Mouse (Mus musculus): ENCODE measurements around the gene Scd2.

DNA sequence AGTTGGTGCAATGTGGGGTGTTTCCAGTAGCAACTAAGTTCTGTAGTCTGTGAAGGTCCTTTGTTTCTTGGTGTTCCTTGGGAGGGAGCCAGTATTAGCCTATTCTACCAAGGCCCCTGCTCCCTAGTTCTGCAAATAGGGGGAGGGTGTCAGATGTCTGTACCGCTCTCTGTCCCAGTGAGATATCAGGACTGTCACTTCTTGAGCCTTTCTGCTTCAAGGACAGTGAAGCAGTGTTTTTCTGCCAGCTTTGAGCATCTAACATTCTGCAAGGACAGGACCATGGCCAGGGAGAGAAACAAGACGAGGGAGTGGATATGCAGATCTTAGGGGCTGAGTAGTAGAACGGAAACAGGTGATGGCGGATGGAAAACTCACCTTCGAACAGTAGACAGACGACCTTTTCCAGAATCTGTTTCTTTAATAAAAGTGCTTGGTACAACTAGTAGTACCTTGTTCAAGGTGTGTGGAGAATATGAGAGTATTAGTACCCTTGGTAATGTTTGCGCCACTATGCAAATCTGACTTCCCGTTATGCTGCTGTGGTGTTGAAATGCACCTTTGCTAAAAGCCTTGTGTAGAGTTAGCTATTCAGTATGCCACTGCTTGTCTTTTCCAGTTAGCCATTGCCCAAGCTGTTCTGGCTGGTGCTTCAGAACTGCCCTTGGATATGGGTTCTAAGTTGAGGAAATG, 3.7 kb downstream of the Scd2 start:
- TF ChIP-seq CTCF (IDR thresholded peaks at IDR 0.05; ENCODE audit: low read depth) (no peak), EP300 (IDR thresholded peaks at IDR 0.05; ENCODE audit: low read depth) (no peak)
